1 mouse cellular context compared by ENCODE assay signal in genomic region chr16:44039112-44039511, GRCm38 (mm10).
TF ChIP-seq lines count a peak whose summit lies in the region.

No protein-coding gene starts in this region.

TF ChIP-seq in MEL, 35 proteins besides CTCF, POLR2A, EP300 and RAD21:
- TF ChIP-seq SMC3 (IDR thresholded peaks at IDR 0.05; ENCODE audit: low read depth, low read length): peak; percentile 51
- TF ChIP-seq TBP (IDR thresholded peaks at IDR 0.05; ENCODE audit: low read depth, low read length): no peak
- peak; percentile 57 for TF ChIP-seq ZC3H11A (IDR thresholded peaks at IDR 0.05; ENCODE audit: low read depth, low read length)
TF ChIP-seq in MEL: peak in this region for 2.
